Mouse (Mus musculus): ENCODE measurements at regions not wholly inside any gene's neighbourhood (a gene's known extent, or its start where the extent isn't known, plus 50 kb on each side); places are given as distances from the start of the nearest gene placed in this dataset.

DNA sequence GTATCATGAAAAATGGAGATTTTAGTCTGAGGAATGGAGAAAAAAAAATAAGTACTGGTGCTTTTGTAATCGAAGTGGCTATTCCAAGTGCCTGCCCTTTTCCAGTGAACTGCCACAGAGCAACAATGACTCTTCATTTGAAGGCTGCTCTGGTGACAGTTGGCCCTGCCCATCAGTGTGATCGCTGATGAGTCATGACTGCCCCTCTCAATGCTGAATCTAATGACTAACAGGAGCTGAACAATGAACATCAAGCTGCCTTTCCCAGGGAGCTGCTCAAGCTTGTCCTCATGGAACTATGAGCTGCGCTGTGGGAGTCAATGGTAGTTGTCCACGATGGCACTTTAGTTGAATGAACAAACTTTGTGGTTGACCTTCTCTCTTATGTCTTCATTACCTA, 456.4 kb downstream of the Serpinb8 start:
- TF ChIP-seq CTCF (IDR thresholded peaks at IDR 0.05; ENCODE audit: low read depth, low read length) (no peak), POLR2A (IDR thresholded peaks at IDR 0.05; ENCODE audit: insufficient read depth, low read length) (no peak), EP300 (IDR thresholded peaks at IDR 0.05; ENCODE audit: insufficient read depth, low read depth, low read length) (no peak)

All from ES-Bruce4 (cell line).